Mouse (Mus musculus) midbrain, embryonic 12.5 days (tissue): Measurements from ENCODE around the gene Lrrfip2. TPM values are rescaled to one million over a fixed set of nuclear protein-coding genes. Genes with fewer than 3 reads are reported as not detected.
A peak's percentile ranks its signal among the peaks of the same experiment; 100 is the strongest.

ENCODE experiments used
- ATAC-seq: fragments of 200-750 bp; cut with Nextera tagmentation; 2 replicates; pipeline ENCODE4 v1.8.0; 2017; ENCODE audit warnings: low read depth, moderate TSS enrichment, moderate library complexity; ENCODE audit not compliant: low FRiP score
- H3K27ac ChIP-seq: fragments of 300-500 bp; sonication (generic); replicated peaks from 2 replicates; pipeline ENCODE4 v1.5.1; 2016; ENCODE audit warnings: mild to moderate bottlenecking
- H3K27me3 ChIP-seq: fragments of 300-500 bp; sonication (generic); 2 replicates; pipeline ENCODE4 v1.6.1; 2016; ENCODE audit warnings: mild to moderate bottlenecking
- H3K36me3 ChIP-seq: fragments of 300-500 bp; sonication (generic); 2 replicates; pipeline ENCODE4 v1.6.1; 2016
- H3K4me1 ChIP-seq: fragments of 300-500 bp; sonication (generic); 2 replicates; pipeline ENCODE4 v1.6.1; 2016
- H3K4me2 ChIP-seq: fragments of 300-500 bp; sonication (generic); replicated peaks from 2 replicates; pipeline ENCODE4 v1.6.1; 2016; ENCODE audit warnings: mild to moderate bottlenecking, moderate library complexity
- H3K4me3 ChIP-seq: fragments of 300-500 bp; sonication (generic); 2 replicates; pipeline ENCODE4 v1.5.1; 2016; ENCODE audit warnings: mild to moderate bottlenecking
- H3K9ac ChIP-seq: fragments of 300-500 bp; sonication (generic); replicated peaks from 2 replicates; pipeline ENCODE4 v1.6.1; 2016; ENCODE audit warnings: mild to moderate bottlenecking, moderate library complexity
- H3K9me3 ChIP-seq: fragments of 300-500 bp; sonication (generic); 2 replicates; pipeline ENCODE4 v1.6.1; 2016; ENCODE audit warnings: mild to moderate bottlenecking
- WGBS: fragments of 180-500 bp; shearing (Covaris S2); methylation state at CpG from one replicate; pipeline ENCODE4 v1.1.7; 2016; 5-methylcytosine and 5-hydroxymethylcytosine counted together
- polyA plus RNA-seq: library from polyadenylated mRNA; unstranded; fragments of >200 nt; fragmentation: Nextera tagmentation; extraction: Ambion mirVana; gene quantifications from 2 replicates; pipeline ENCODE4 v1.2.1, GENCODE M21; 2016

Gene Lrrfip2
- polyA plus RNA-seq, 1 experiment from 2014 or later, result 50.5 TPM

GRCm38 (mm10) chr9:111272356-111272755, 155.0 kb downstream of the Lrrfip2 start:
- no peak for ATAC-seq
- peak overlapping the region; percentile 82 for H3K4me3 ChIP-seq
- H3K36me3 ChIP-seq, result peaks cover 17% of the 10 kb centered on the region
- H3K27ac ChIP-seq, result peak overlapping the region; percentile 92
- H3K4me2 ChIP-seq, result peak overlapping the region; percentile 86
- H3K27me3 ChIP-seq, result no peaks in the 10 kb centered on the region
- peaks cover 45% of the 10 kb centered on the region for H3K4me1 ChIP-seq
- H3K9ac ChIP-seq, result peak overlapping the region; percentile 93
- H3K9me3 ChIP-seq, result no peaks in the 10 kb centered on the region
- 9% methylated on average over 19 of the region's 19 CpGs for WGBS

- peak overlapping the region; percentile 82 for H3K4me3 ChIP-seq
- H3K4me2 ChIP-seq, result peak overlapping the region; percentile 86
- H3K36me3 ChIP-seq, result peaks cover 21% of the 10 kb centered on the region
- H3K4me1 ChIP-seq, result peaks cover 45% of the 10 kb centered on the region
- no peak for ATAC-seq
- peak overlapping the region; percentile 93 for H3K9ac ChIP-seq
- no peaks in the 10 kb centered on the region for H3K27me3 ChIP-seq
- H3K27ac ChIP-seq, result no peak overlapping the region
- WGBS, result 79% methylated on average over 15 of the region's 15 CpGs
- H3K9me3 ChIP-seq, result no peaks in the 10 kb centered on the region
Measured at GRCm38 (mm10) chr9:111272996-111273785, 155.8 kb downstream of the Lrrfip2 start.

- H3K27ac ChIP-seq, result no peak overlapping the region
- H3K9ac ChIP-seq, result no peak overlapping the region
- H3K4me3 ChIP-seq, result no peak overlapping the region
- H3K4me2 ChIP-seq, result peak overlapping the region; percentile 86
- no peaks in the 10 kb centered on the region for H3K9me3 ChIP-seq
- H3K4me1 ChIP-seq, result peaks cover 45% of the 10 kb centered on the region
- no peaks in the 10 kb centered on the region for H3K27me3 ChIP-seq
- no peak for ATAC-seq
- peaks cover 29% of the 10 kb centered on the region for H3K36me3 ChIP-seq
- WGBS, result 93% methylated on average over 1 of the region's 1 CpGs
Measured at GRCm38 (mm10) chr9:111273958-111274357, 156.6 kb downstream of the Lrrfip2 start.

GRCm38 (mm10) chr9:111275156-111275555, 157.8 kb downstream of the Lrrfip2 start:
- H3K9me3 ChIP-seq, result no peaks in the 10 kb centered on the region
- H3K27ac ChIP-seq, result no peak overlapping the region
- 71% methylated on average over 1 of the region's 1 CpGs for WGBS
- H3K4me3 ChIP-seq, result peak overlapping the region; percentile 18
- H3K4me2 ChIP-seq, result peak overlapping the region; percentile 86
- peaks cover 44% of the 10 kb centered on the region for H3K4me1 ChIP-seq
- H3K27me3 ChIP-seq, result no peaks in the 10 kb centered on the region
- ATAC-seq, result no peak
- peaks cover 37% of the 10 kb centered on the region for H3K36me3 ChIP-seq
- H3K9ac ChIP-seq, result no peak overlapping the region

Other genes starting within 250 kb of the Lrrfip2 start
- gene Als2cl, start 237.7 kb upstream of the Lrrfip2 start, polyA plus RNA-seq, result 0.88 and 1.3 TPM in 2 replicates
- gene Tmie, start 237.5 kb upstream of the Lrrfip2 start, polyA plus RNA-seq, result 0.17 and 0.24 TPM in 2 replicates
- not detected in 2 replicates for gene Fam240a, start 200.7 kb upstream of the Lrrfip2 start, polyA plus RNA-seq
- not detected in 2 replicates for gene Tdgf1, start 171.4 kb upstream of the Lrrfip2 start, polyA plus RNA-seq
- 0.35 TPM in 1 of 2 replicates, not detected in the other for gene Lrrc2, start 166.0 kb upstream of the Lrrfip2 start, polyA plus RNA-seq
- not detected in 2 replicates for gene Rtp3, start 127.0 kb upstream of the Lrrfip2 start, polyA plus RNA-seq
- gene Ltf, start 98.3 kb upstream of the Lrrfip2 start, polyA plus RNA-seq, result 1.1 and 1.8 TPM in 2 replicates
- 1.3 and 1.5 TPM in 2 replicates for gene Ccrl2, start 60.1 kb upstream of the Lrrfip2 start, polyA plus RNA-seq
- 46.8 and 47.4 TPM in 2 replicates for gene Mlh1, start 154.2 kb downstream of the Lrrfip2 start, polyA plus RNA-seq
- 47.3 and 51.5 TPM in 2 replicates for gene Epm2aip1, start 154.3 kb downstream of the Lrrfip2 start, polyA plus RNA-seq
- 1.7 and 1.9 TPM in 2 replicates for gene Trank1, start 194.1 kb downstream of the Lrrfip2 start, polyA plus RNA-seq